ENCODE assay signal across 8 mouse cellular contexts in the genomic region with DNA sequence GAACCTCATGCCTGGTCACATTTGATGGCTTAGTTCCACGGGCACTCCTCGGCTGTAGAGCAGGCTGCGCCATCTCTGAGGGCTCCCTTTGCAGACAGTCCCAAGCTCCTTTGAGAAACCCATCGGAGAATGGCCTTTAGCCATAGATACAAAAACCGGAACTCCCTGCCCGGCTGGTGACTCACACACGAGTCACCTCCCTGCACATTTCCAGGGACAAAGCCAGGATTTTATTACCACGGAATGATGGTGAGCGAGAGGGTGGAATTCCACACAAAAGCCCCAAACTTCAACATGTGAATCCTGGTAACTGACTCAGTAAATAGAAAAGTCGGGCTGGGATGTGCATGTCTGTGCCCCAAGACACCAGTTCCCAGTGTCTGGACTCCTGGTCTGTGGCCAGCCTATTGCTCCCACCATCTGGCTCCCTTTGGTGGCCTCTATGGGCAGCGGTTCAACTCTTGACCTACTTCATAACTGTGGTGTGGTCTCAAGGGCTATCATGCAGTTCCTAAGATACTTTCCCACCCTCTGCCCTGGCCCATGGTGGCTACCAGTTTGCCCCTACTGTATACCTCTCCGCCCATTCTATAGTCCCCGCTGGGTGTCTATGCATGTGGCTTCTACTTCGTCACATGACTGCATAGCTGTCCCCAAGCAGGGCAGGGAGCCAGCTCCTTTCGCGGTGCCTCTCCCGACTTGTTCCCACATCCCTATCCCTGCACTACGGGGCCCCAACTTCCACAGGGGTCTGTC. TPM values are rescaled to one million over a fixed set of nuclear protein-coding genes. Genes with fewer than 3 reads are reported as not detected.
DNase-seq lines count a peak whose midpoint lies in the region; ATAC-seq and TF ChIP-seq lines count a peak whose summit lies in the region.

No protein-coding gene starts in this region.

- 0 out of 2 replicates have a peak, but pooled peaks have one; percentile 17 for TF ChIP-seq EP300 in heart, adult 2 months (IDR thresholded peaks at IDR 0.05; ENCODE audit: insufficient read depth, low read depth, low read length)

- TF ChIP-seq CTCF in heart, adult 2 months (IDR thresholded peaks at IDR 0.05): no peak

- H3K27ac ChIP-seq in forebrain, embryonic 10.5 days: peak overlapping the region; percentile 80
- H3K27ac ChIP-seq in forebrain, embryonic 11.5 days (ENCODE audit: low read depth, low read length): no peak overlapping the region
- peak overlapping the region; percentile 50 for H3K27ac ChIP-seq in heart, adult 2 months
- H3K27ac ChIP-seq in kidney, embryonic 15.5 days: peak overlapping the region; percentile 69

- WGBS in forebrain, embryonic 10.5 days: 81% methylated on average over 18 of the region's 18 CpGs
- 78% methylated on average over 18 of the region's 18 CpGs for WGBS in forebrain, embryonic 11.5 days
- WGBS in heart, adult 2 months: 32% methylated on average over 18 of the region's 18 CpGs
- WGBS in kidney, embryonic 15.5 days: 67% methylated on average over 18 of the region's 18 CpGs

- H3K9ac ChIP-seq in forebrain, embryonic 11.5 days (ENCODE audit: low read length): no peak overlapping the region
- H3K9ac ChIP-seq in heart, adult 2 months (ENCODE audit: low read depth, low read length): peak overlapping the region; percentile 37
- 0 out of 2 replicates have a peak overlapping the region, but pooled peaks have one; percentile 8 for H3K9ac ChIP-seq in kidney, embryonic 15.5 days

- no peak for TF ChIP-seq POLR2A in heart, adult 2 months (IDR thresholded peaks at IDR 0.05; ENCODE audit: insufficient read depth, low read depth, low read length)

- no peaks in the 10 kb centered on the region for H3K9me3 ChIP-seq in forebrain, embryonic 10.5 days
- no peaks in the 10 kb centered on the region for H3K9me3 ChIP-seq in forebrain, embryonic 11.5 days (ENCODE audit: control insufficient read depth, low read length)
- H3K9me3 ChIP-seq in kidney, embryonic 15.5 days (replicated peaks): no peaks in the 10 kb centered on the region

- no peak for DNase-seq in forebrain, embryonic 10.5 days (ENCODE audit: extremely low spot score, low spot score)
- DNase-seq in forebrain, embryonic 11.5 days (ENCODE audit: low spot score): no peak
- DNase-seq in cerebellum, adult 11-12 months: peak; percentile 74
- peak; percentile 50 to 69 for DNase-seq in heart, adult 2 months
- DNase-seq in lung, postnatal 25 days (ENCODE audit: low spot score): peak; percentile 33
- DNase-seq in embryo, embryonic 10.5 days (ENCODE audit: low spot score): no peak

- ATAC-seq in forebrain, embryonic 11.5 days (replicated peaks; ENCODE audit: low FRiP score): no peak
- ATAC-seq in kidney, embryonic 15.5 days (replicated peaks; ENCODE audit: low FRiP score): peak; percentile 26; the same call in 1 of the 2 replicates
- ATAC-seq in frontal cortex, adult (ENCODE audit: low TSS enrichment): no peak

- no peak overlapping the region for H3K4me2 ChIP-seq in forebrain, embryonic 11.5 days (ENCODE audit: low read depth, low read length, severe bottlenecking)
- peak overlapping the region; percentile 36 for H3K4me2 ChIP-seq in kidney, embryonic 15.5 days

- H3K4me3 ChIP-seq in forebrain, embryonic 10.5 days: no peak overlapping the region
- no peak overlapping the region for H3K4me3 ChIP-seq in forebrain, embryonic 11.5 days (ENCODE audit: low read depth, low read length)
- H3K4me3 ChIP-seq in heart, adult 2 months: peak overlapping the region; percentile 30
- H3K4me3 ChIP-seq in kidney, embryonic 15.5 days (replicated peaks): 0 out of 2 replicates have a peak overlapping the region, but pooled peaks have one; percentile 6

- intact Hi-C loops in heart, adult 2 months (cut with DNase I): loop anchor here (2.0 to 5.0 kb wide), 3 partner anchors 40 to 415 kb away; no protein-coding TSS in a partner anchor

- H3K27me3 ChIP-seq in forebrain, embryonic 10.5 days (ENCODE audit: poor library complexity, severe bottlenecking): no peaks in the 10 kb centered on the region; the same call in 1 of the 2 replicates
- H3K27me3 ChIP-seq in forebrain, embryonic 11.5 days (ENCODE audit: control insufficient read depth, insufficient read depth, low read length): no peaks in the 10 kb centered on the region
- H3K27me3 ChIP-seq in heart, adult 2 months (ENCODE audit: control insufficient read depth, insufficient read depth, low read length): no peaks in the 10 kb centered on the region
- H3K27me3 ChIP-seq in kidney, embryonic 15.5 days: no peaks in the 10 kb centered on the region

- H3K4me1 ChIP-seq in forebrain, embryonic 10.5 days: peaks cover 47% of the 10 kb centered on the region
- H3K4me1 ChIP-seq in forebrain, embryonic 11.5 days (replicated peaks; ENCODE audit: control insufficient read depth, insufficient read depth, low read length): no peaks in the 10 kb centered on the region; the same call in 1 of the 2 replicates
- peaks cover 10% of the 10 kb centered on the region for H3K4me1 ChIP-seq in heart, adult 2 months (ENCODE audit: control insufficient read depth, insufficient read depth, low read length)
- H3K4me1 ChIP-seq in kidney, embryonic 15.5 days: peaks cover 65% of the 10 kb centered on the region

- H3K79me2 ChIP-seq in heart, adult 2 months (replicated peaks; ENCODE audit: control insufficient read depth, insufficient read depth, low read length): no peaks in the 10 kb centered on the region

- H3K36me3 ChIP-seq in forebrain, embryonic 10.5 days (replicated peaks): no peaks in the 10 kb centered on the region
- H3K36me3 ChIP-seq in forebrain, embryonic 11.5 days (ENCODE audit: control insufficient read depth, insufficient read depth, low read length): no peaks in the 10 kb centered on the region
- H3K36me3 ChIP-seq in heart, adult 2 months (ENCODE audit: control insufficient read depth, insufficient read depth, low read length): no peaks in the 10 kb centered on the region
- H3K36me3 ChIP-seq in kidney, embryonic 15.5 days: no peaks in the 10 kb centered on the region

RNA-seq across cellular contexts. Expression of a gene that starts 7.1 kb away (rescaled TPM):
- 69.6 and 72.9 TPM in 2 replicates for polyA plus RNA-seq in forebrain, embryonic 10.5 days (2016; fragmentation: Nextera tagmentation; extraction: Ambion mirVana)
- polyA plus RNA-seq in forebrain, embryonic 11.5 days (2014; fragmentation: Nextera tagmentation; extraction: Ambion mirVana): 67.0 and 78.0 TPM in 2 replicates
- 10 to 100 TPM; 39.6 to 44.0 TPM for total RNA-seq in heart, adult 2 months (2021)
- polyA plus RNA-seq in heart, adult 2 months (2012; rRNA removed): 55.5 and 58.5 TPM in 2 replicates
- polyA plus RNA-seq in kidney, embryonic 15.5 days (2015; fragmentation: Nextera tagmentation; extraction: Ambion mirVana): 118 and 134 TPM in 2 replicates

Comparison
In these comparisons a context has a peak if more than half of its experiments do, and no peak if none do; other contexts are left out.
1. DNase-seq: peak in cerebellum, adult 11-12 months (single experiment), heart, adult 2 months (2 of 2) and lung, postnatal 25 days (single experiment); none in forebrain, embryonic 10.5 days (single experiment), forebrain, embryonic 11.5 days (single experiment) and embryo, embryonic 10.5 days (single experiment).
2. H3K4me3 ChIP-seq: peak in heart, adult 2 months (single experiment) and kidney, embryonic 15.5 days (single experiment); none in forebrain, embryonic 10.5 days (single experiment) and forebrain, embryonic 11.5 days (single experiment).